Mouse (Mus musculus): Measurements from ENCODE around the gene Mt3.

GRCm38 (mm10) chr8:94118776-94119430 is 33.5 kb upstream of the Mt3 start:
- TF ChIP-seq CTCF (IDR thresholded peaks at IDR 0.05; ENCODE audit: extremely low read depth, insufficient read depth, low read length) (no peak), POLR2A (IDR thresholded peaks at IDR 0.05; ENCODE audit: extremely low read depth, insufficient read depth, low read length) (0 out of 2 replicates have a peak, but pooled peaks have one; percentile 11)

Data from cortical plate, adult 2 months (tissue).